Mouse (Mus musculus) heart, adult 2 months (tissue): ENCODE data around the gene Bank1.

Experiments used
- CTCF ChIP-seq: fragments of 200-600 bp; IDR thresholded peaks from 2 replicates; pipeline ENCODE4 v1.8.1; 2022; ENCODE audit warnings: antibody characterized with exemption, mild to moderate bottlenecking, moderate library complexity
- EP300 ChIP-seq: fragments of 200-500 bp; IDR thresholded peaks from 2 replicates; pipeline ENCODE4 v1.6.1; 2011; ENCODE audit warnings: low read depth, low read length, control low read depth; ENCODE audit not compliant: insufficient read depth
- POLR2A ChIP-seq: fragments of 200-500 bp; IDR thresholded peaks from 2 replicates; pipeline ENCODE4 v1.6.1; 2011; ENCODE audit warnings: mild to moderate bottlenecking, low read depth, low read length, control low read depth; ENCODE audit not compliant: insufficient read depth

DNA sequence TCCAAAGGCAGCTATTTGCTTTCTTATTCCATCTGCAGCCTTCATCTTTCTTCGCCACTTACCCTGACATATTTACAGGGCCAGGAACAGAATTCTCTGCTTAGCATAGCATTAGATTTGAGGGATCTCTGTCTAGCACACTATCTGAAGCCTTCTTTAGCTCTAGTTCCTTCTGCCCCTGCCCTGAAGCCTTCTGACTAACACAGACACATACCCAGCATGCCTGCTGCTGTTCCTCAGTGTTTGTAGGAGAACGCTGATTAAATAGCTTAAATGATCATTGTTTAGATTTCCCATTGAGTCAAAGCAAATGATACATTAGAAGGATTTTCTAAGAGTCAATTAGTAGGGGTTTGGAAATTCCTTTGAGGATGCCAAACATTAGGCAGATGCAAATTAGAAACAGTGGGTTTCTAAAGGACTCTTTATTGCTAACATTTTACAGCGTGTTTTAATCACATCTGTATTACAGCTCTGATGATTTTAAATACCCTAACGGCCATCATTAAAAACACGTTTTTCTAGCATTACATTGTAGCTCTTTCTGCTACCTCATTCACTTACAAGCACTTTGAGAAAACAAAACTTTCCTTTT is 19.2 kb downstream of the Bank1 start:
- TF ChIP-seq EP300 (no peak), CTCF (no peak), POLR2A (no peak)
